Comparison of ENCODE assay signal across 8 mouse cellular contexts in genomic region chr2:62664839-62665238, GRCm38 (mm10). TPM values are rescaled to one million over a fixed set of nuclear protein-coding genes. Genes with fewer than 3 reads are reported as not detected.
DNase-seq lines count a peak whose midpoint lies in the region; ATAC-seq and TF ChIP-seq lines count a peak whose summit lies in the region.

No protein-coding gene starts in this region.

- no peak for TF ChIP-seq RAD21 in CH12.LX (IDR thresholded peaks at IDR 0.05; ENCODE audit: low read depth, low read length)

- 0 out of 2 replicates have a peak, but pooled peaks cover 2% of the 10 kb centered on the region for H3K4me1 ChIP-seq in heart, embryonic 12.5 days (replicated peaks)
- peaks cover 0 to 23% of the 10 kb centered on the region in 2 experiments; a peak in 2 of 4 replicates for H3K4me1 ChIP-seq in CH12.LX (ENCODE audit: control insufficient read depth in 1 of 2, insufficient read depth in 2 of 2)
- no peaks in the 10 kb centered on the region for H3K4me1 ChIP-seq in forebrain, embryonic 14.5 days (ENCODE audit: control insufficient read depth, insufficient read depth, low read length)
- H3K4me1 ChIP-seq in liver, embryonic 16.5 days (ENCODE audit: control insufficient read depth, low read depth, low read length), result peaks cover 3% of the 10 kb centered on the region

- H3K4me3 ChIP-seq in heart, embryonic 12.5 days, result peak overlapping the region; percentile 77
- peak overlapping the region in 2 of 3 experiments; percentile 71 to 86 for H3K4me3 ChIP-seq in CH12.LX (replicated peaks in 1 of 3; ENCODE audit: low read depth in 2 of 3, low read length in 2 of 3, poor library complexity in 1 of 3)
- H3K4me3 ChIP-seq in forebrain, embryonic 14.5 days (ENCODE audit: low read depth, low read length), result peak overlapping the region; percentile 64
- H3K4me3 ChIP-seq in liver, embryonic 16.5 days (ENCODE audit: low read depth, low read length), result peak overlapping the region; percentile 71; the same call in 1 of the 2 replicates

- H3K27me3 ChIP-seq in heart, embryonic 12.5 days (replicated peaks), result no peaks in the 10 kb centered on the region
- H3K27me3 ChIP-seq in CH12.LX (replicated peaks), result no peaks in the 10 kb centered on the region
- H3K27me3 ChIP-seq in forebrain, embryonic 14.5 days (replicated peaks; ENCODE audit: control insufficient read depth, insufficient read depth, low read length), result no peaks in the 10 kb centered on the region
- no peaks in the 10 kb centered on the region; the same call in 1 of the 2 replicates for H3K27me3 ChIP-seq in liver, embryonic 16.5 days (ENCODE audit: control insufficient read depth, insufficient read depth, low read depth, low read length)

- DNase-seq in heart, adult 11 months, result no peak
- no peak for DNase-seq in CH12.LX (ENCODE audit: extremely low read depth)
- DNase-seq in forebrain, embryonic 14.5 days (ENCODE audit: low spot score), result no peak
- no peak for DNase-seq in embryo, embryonic 10.5 days (ENCODE audit: low spot score)
- DNase-seq in adrenal gland, adult 2 months, result no peak
- no peak for DNase-seq in spleen, adult 12 weeks (ENCODE audit: low spot score)

- no peak overlapping the region for H3K27ac ChIP-seq in heart, embryonic 12.5 days (ENCODE audit: poor library complexity, severe bottlenecking)
- no peak overlapping the region for H3K27ac ChIP-seq in CH12.LX (ENCODE audit: insufficient read depth, low read depth)
- H3K27ac ChIP-seq in forebrain, embryonic 14.5 days (ENCODE audit: low read depth, low read length), result no peak overlapping the region
- H3K27ac ChIP-seq in liver, embryonic 16.5 days (ENCODE audit: low read length), result no peak overlapping the region

- H3K4me2 ChIP-seq in heart, embryonic 12.5 days, result peak overlapping the region; percentile 93
- H3K4me2 ChIP-seq in CH12.LX (ENCODE audit: insufficient read depth, low read depth, poor library complexity, severe bottlenecking), result peak overlapping the region; percentile 97
- peak overlapping the region; percentile 91 for H3K4me2 ChIP-seq in forebrain, embryonic 14.5 days (ENCODE audit: low read length)
- H3K4me2 ChIP-seq in liver, embryonic 16.5 days (ENCODE audit: low read depth, low read length), result peak overlapping the region; percentile 85

- 60% methylated on average over 7 of the region's 7 CpGs for WGBS in heart, embryonic 12.5 days
- WGBS in forebrain, embryonic 14.5 days, result 65% methylated on average over 7 of the region's 7 CpGs
- 54% methylated on average over 7 of the region's 7 CpGs for WGBS in liver, embryonic 16.5 days (ENCODE audit: insufficient replicate concordance)

- no peaks in the 10 kb centered on the region for H3K9me3 ChIP-seq in heart, embryonic 12.5 days (replicated peaks)
- no peaks in the 10 kb centered on the region for H3K9me3 ChIP-seq in CH12.LX (replicated peaks; ENCODE audit: low read length)
- H3K9me3 ChIP-seq in forebrain, embryonic 14.5 days (replicated peaks; ENCODE audit: control insufficient read depth, low read length), result no peaks in the 10 kb centered on the region
- H3K9me3 ChIP-seq in liver, embryonic 16.5 days (replicated peaks; ENCODE audit: control insufficient read depth, low read length), result no peaks in the 10 kb centered on the region

- H3K9ac ChIP-seq in heart, embryonic 12.5 days, result no peak overlapping the region
- H3K9ac ChIP-seq in CH12.LX (ENCODE audit: insufficient read depth, low read depth), result peak overlapping the region; percentile 22; the same call in 1 of the 2 replicates
- H3K9ac ChIP-seq in forebrain, embryonic 14.5 days (ENCODE audit: low read length), result peak overlapping the region; percentile 66; the same call in 1 of the 2 replicates
- no peak overlapping the region for H3K9ac ChIP-seq in liver, embryonic 16.5 days (ENCODE audit: low read depth, low read length)

- TF ChIP-seq CTCF in CH12.LX (conservative IDR thresholded peaks at IDR 0.05 in 1 of 2, IDR thresholded peaks at IDR 0.05 in 1 of 2; ENCODE audit: low read depth in 2 of 2, low read length in 2 of 2), result no peak

- dilution Hi-C loops in CH12.LX (cut with MboI; ENCODE audit: extremely low pct_ligation_motif_present, extremely low pct_unique_long_range_greater_than_20kb, low sequenced_read_pairs), result no loop called here

- no peak for TF ChIP-seq POLR2A in CH12.LX (IDR thresholded peaks at IDR 0.05; ENCODE audit: low read depth, low read length)

- in situ Hi-C loops in CH12.LX (cut with MboI; ENCODE audit: low pct_ligation_motif_present, low pct_unique_long_range_greater_than_20kb, low sequenced_read_pairs), result no loop called here

- H3K36me3 ChIP-seq in heart, embryonic 12.5 days, result no peaks in the 10 kb centered on the region
- no peaks in the 10 kb centered on the region for H3K36me3 ChIP-seq in CH12.LX (replicated peaks in 1 of 2; ENCODE audit: control insufficient read depth in 1 of 2, insufficient read depth in 1 of 2, low read length in 1 of 2)
- no peaks in the 10 kb centered on the region for H3K36me3 ChIP-seq in forebrain, embryonic 14.5 days (ENCODE audit: control insufficient read depth, insufficient read depth, low read length)
- no peaks in the 10 kb centered on the region for H3K36me3 ChIP-seq in liver, embryonic 16.5 days (ENCODE audit: control insufficient read depth, insufficient read depth)

- ATAC-seq in heart, embryonic 12.5 days (ENCODE audit: insufficient number of reproducible peaks, low FRiP score), result no peak
- ATAC-seq in forebrain, embryonic 14.5 days, result no peak
- ATAC-seq in liver, embryonic 16.5 days (ENCODE audit: low read depth), result no peak

- H3K79me2 ChIP-seq in CH12.LX (replicated peaks; ENCODE audit: control insufficient read depth, extremely low read depth, insufficient read depth, poor library complexity, severe bottlenecking), result no peaks in the 10 kb centered on the region

- no peak for TF ChIP-seq EP300 in CH12.LX (IDR thresholded peaks at IDR 0.05; ENCODE audit: low read length)

TF ChIP-seq in CH12.LX, 34 proteins besides CTCF, POLR2A, EP300 and RAD21:
- TF ChIP-seq E2F4 (IDR thresholded peaks at IDR 0.05; ENCODE audit: insufficient replicate concordance, low read depth, low read length) (no peak), SIN3A (IDR thresholded peaks at IDR 0.05; ENCODE audit: low read length) (0 out of 2 replicates have a peak, but pooled peaks have one; percentile 29)

RNA-seq across cellular contexts. Expression of gene Gca, which starts 0.8 kb away (rescaled TPM):
- polyA plus RNA-seq in heart, embryonic 12.5 days (2016; fragmentation: Nextera tagmentation; extraction: Ambion mirVana), result 14.7 and 16.1 TPM in 2 replicates
- total RNA-seq in CH12.LX (2012; rRNA removed), result 4.7 and 5.2 TPM in 2 replicates
- total RNA-seq in CH12.LX (2014; rRNA removed), result 1.7 and 4.2 TPM in 2 replicates
- 10.1 and 10.9 TPM in 2 replicates for polyA plus RNA-seq in CH12.LX (2012; ENCODE audit: insufficient read length, low read depth)
- 7.1 and 8.4 TPM in 2 replicates for polyA plus RNA-seq in forebrain, embryonic 14.5 days (2014; fragmentation: Nextera tagmentation; extraction: Ambion mirVana)
- 5.5 and 5.7 TPM in 2 replicates for polyA plus RNA-seq in liver, embryonic 16.5 days (2015; fragmentation: Nextera tagmentation; extraction: Ambion mirVana)
- 1 to 10 TPM; 3.7 to 3.8 TPM for total RNA-seq in adrenal gland, adult 2 months (2021)
- 1.7 TPM in 2 replicates for polyA plus RNA-seq in adrenal gland, adult 2 months (2012; rRNA removed)

RNA-seq across cellular contexts. Expression of gene Ifih1, which starts 18.8 kb away (rescaled TPM):
- polyA plus RNA-seq in heart, embryonic 12.5 days (2016; fragmentation: Nextera tagmentation; extraction: Ambion mirVana), result 1.6 TPM in 2 replicates
- total RNA-seq in CH12.LX (2012; rRNA removed) (1.6 and 2.0 TPM in 2 replicates), CH12.LX (2014; rRNA removed) (2.2 and 2.5 TPM in 2 replicates)
- polyA plus RNA-seq in CH12.LX (2012; ENCODE audit: insufficient read length, low read depth), result 3.6 and 4.5 TPM in 2 replicates
- 1.1 and 1.3 TPM in 2 replicates for polyA plus RNA-seq in forebrain, embryonic 14.5 days (2014; fragmentation: Nextera tagmentation; extraction: Ambion mirVana)
- 3.2 and 3.6 TPM in 2 replicates for polyA plus RNA-seq in liver, embryonic 16.5 days (2015; fragmentation: Nextera tagmentation; extraction: Ambion mirVana)
- 10 to 100 TPM; 11.1 to 13.3 TPM for total RNA-seq in adrenal gland, adult 2 months (2021)
- polyA plus RNA-seq in adrenal gland, adult 2 months (2012; rRNA removed), result 16.3 and 21.3 TPM in 2 replicates

Comparison
In these comparisons a context has a peak if more than half of its experiments do, and no peak if none do; other contexts are left out.
1. H3K9ac ChIP-seq: peak in CH12.LX (single experiment) and forebrain, embryonic 14.5 days (single experiment); none in heart, embryonic 12.5 days (single experiment) and liver, embryonic 16.5 days (single experiment).
2. Peak in every context shown above with its lines, with median percentiles within 50 percentile points of each other: H3K4me2 ChIP-seq and H3K4me3 ChIP-seq.